Mouse (Mus musculus) C2C12 (cell line): ENCODE measurements at regions not wholly inside any gene's neighbourhood (a gene's known extent, or its start where the extent isn't known, plus 50 kb on each side); places are given as distances from the start of the nearest gene placed in this dataset.

Experiments used
- CTCF ChIP-seq: IDR thresholded peaks from one replicate; pipeline ENCODE4 v1.5.1; 2011; ENCODE audit not compliant: control insufficient read depth, insufficient read depth, insufficient read length
- MAX ChIP-seq: IDR thresholded peaks from one replicate; pipeline ENCODE4 v1.6.1; 2011; ENCODE audit warnings: mild to moderate bottlenecking, control low read depth
- MYOD1 ChIP-seq: IDR thresholded peaks from one replicate; pipeline ENCODE4 v1.6.1; 2011; ENCODE audit warnings: low read depth; ENCODE audit not compliant: control insufficient read depth, insufficient read length
- USF1 ChIP-seq: IDR thresholded peaks from one replicate; pipeline ENCODE4 v1.6.1; 2011; ENCODE audit warnings: low read depth, mild to moderate bottlenecking, control low read depth, moderate library complexity

DNA sequence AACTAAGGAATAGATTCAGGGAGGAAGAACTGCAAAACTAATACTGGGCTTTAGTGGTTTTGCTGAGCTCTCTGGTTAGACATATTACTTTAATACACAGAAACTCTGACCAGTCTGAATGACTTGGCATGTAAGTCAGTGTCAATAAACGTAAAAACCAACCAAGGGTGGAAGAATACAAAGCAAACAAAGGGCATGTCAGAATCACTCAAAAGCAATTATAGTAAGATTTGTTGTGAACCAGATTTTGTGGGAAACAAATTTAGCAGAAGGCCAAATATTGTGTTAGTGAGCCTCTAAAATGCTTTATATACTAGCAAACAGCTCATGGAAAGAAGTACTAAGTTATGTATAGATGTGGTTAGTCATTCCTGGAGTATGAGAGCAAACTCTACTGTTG is 427.1 kb upstream of the Ctso start:
- TF ChIP-seq USF1, result no peak
- TF ChIP-seq MAX, result no peak
- TF ChIP-seq CTCF, result no peak
- no peak for TF ChIP-seq MYOD1
